Mouse (Mus musculus): Measurements from ENCODE around the gene Agap1. TPM values are rescaled to one million over a fixed set of nuclear protein-coding genes. Genes with fewer than 3 reads are reported as not detected.

Gene Agap1
- polyA plus RNA-seq, 1 experiment from 2014 or later = 7.2 TPM

DNA sequence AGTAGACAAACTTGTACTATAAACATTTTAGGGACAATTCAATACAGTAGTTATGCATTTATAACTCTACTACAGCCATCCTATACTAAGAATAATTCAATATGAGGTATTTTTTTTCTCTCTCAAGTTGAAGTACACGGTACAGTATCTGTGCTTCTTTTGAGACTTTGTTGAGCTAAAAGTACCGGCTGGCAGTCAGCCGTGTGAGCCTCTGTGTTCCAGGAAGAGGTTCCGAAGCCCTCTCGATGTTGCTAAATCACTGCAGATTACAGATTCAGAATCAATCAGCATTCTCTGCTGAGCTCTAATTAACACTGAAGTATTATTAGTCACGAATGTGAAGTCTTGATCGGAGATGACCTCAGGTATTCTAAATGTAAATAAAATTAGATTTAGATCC is 196.0 kb downstream of the Agap1 start:
- WGBS = 88% methylated on average over 7 of the region's 7 CpGs

DNA sequence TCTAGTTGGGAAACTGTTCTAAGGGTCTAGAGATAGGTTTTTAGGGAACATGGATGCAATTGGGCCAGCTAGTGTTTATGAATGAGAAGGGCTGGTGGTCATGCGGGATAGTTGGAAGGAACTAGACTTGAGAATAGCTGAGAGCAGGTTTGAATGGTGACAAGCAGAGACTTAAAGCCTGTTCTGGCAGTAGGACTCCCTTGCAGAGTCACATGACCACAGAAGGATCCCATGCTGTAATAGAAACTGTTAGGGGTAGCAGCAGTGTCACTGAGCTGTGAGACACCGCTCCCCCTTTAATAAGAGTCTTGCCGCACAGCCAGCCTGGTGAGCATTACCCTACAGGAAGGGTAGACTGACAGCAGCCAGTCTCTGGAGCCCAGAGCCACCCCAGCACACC is 201.6 kb downstream of the Agap1 start:
- H3K27ac ChIP-seq = peak overlapping the region; percentile 27; the same call in 1 of the 2 replicates
- H3K4me1 ChIP-seq (replicated peaks) = peaks cover 19% of the 10 kb centered on the region
- no peak overlapping the region for H3K9ac ChIP-seq
- WGBS = 85% methylated on average over 3 of the region's 3 CpGs
- H3K4me2 ChIP-seq = 0 out of 2 replicates have a peak overlapping the region, but pooled peaks have one; percentile 49
- no peaks in the 10 kb centered on the region for H3K36me3 ChIP-seq
- no peaks in the 10 kb centered on the region for H3K27me3 ChIP-seq
- H3K4me3 ChIP-seq = no peak overlapping the region
- no peaks in the 10 kb centered on the region for H3K9me3 ChIP-seq (replicated peaks)
- ATAC-seq (replicated peaks; ENCODE audit: insufficient number of reproducible peaks, insufficient read depth, low FRiP score, low read depth) = no peak

More for the DNA sequence above, 196.0 kb downstream of the Agap1 start:
- Histone ChIP-seq H3K27me3 (no peaks in the 10 kb centered on the region), H3K9ac (no peak overlapping the region), H3K4me3 (no peak overlapping the region), H3K36me3 (no peaks in the 10 kb centered on the region), H3K27ac (no peak overlapping the region), H3K4me1 (replicated peaks) (0 out of 2 replicates have a peak, but pooled peaks cover 7% of the 10 kb centered on the region), H3K9me3 (replicated peaks) (no peaks in the 10 kb centered on the region), H3K4me2 (no peak overlapping the region)
- ATAC-seq (replicated peaks; ENCODE audit: insufficient number of reproducible peaks, insufficient read depth, low FRiP score, low read depth) = no peak

DNA sequence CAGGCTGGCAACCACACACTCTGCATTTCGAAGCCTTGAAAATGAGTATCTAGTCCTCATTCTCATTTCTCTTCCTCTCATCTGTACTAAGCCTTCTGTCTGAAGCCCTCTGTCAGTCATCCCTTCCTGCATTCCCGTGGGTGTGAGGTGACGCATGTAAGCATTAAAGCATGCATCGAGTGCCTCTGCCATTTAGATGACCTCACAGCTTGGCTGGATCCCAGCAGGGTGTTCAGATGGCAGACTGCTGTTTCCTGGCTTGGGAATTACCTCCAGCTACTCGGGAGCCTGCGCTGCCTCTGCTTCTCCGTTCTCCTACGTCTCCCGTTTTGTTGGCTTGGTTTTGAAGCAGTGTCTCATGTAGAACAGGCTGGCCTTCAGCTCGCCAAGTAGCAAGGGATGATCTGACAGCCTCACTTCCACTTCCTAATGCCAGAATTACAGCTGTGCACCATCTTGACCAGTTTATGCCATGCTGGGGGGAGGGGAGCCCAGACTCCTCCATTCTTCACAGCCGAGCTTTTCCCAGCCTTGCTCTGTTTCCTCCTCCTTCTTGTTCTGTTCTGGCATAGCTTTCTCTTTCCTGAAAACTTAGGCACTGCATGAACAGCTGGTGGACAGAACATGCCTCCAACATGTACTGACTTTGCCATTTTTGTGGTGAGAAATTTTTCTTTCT is 202.2 kb downstream of the Agap1 start:
- ATAC-seq (replicated peaks; ENCODE audit: insufficient number of reproducible peaks, insufficient read depth, low FRiP score, low read depth) = peak; percentile 86
- Histone ChIP-seq H3K4me1 (replicated peaks) (peaks cover 19% of the 10 kb centered on the region), H3K36me3 (no peaks in the 10 kb centered on the region), H3K27me3 (no peaks in the 10 kb centered on the region), H3K9ac (no peak overlapping the region), H3K9me3 (replicated peaks) (no peaks in the 10 kb centered on the region), H3K4me2 (peak overlapping the region; percentile 49), H3K4me3 (peak overlapping the region; percentile 7; the same call in 1 of the 2 replicates), H3K27ac (peak overlapping the region; percentile 27)
- WGBS = 17% methylated on average over 11 of the region's 11 CpGs

DNA sequence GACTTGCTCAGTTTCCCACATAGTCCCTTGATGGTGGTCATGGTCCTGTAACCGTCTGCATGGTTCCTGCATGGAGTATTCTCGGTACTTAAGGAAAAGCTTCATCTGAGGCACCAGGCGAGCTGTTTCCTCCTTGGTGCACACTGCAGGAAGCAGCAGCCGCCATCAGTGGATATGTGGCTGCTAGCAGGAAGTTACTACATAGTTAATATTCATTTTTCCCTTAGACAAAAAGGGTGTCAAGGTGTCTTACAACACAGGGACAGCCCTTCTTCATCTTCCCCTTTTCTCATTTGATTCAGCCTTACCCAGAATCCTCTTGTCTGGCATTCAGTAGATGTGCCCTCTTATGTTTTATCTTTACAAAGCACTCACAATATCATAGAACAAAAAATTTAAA is 206.2 kb downstream of the Agap1 start:
- H3K9ac ChIP-seq = no peak overlapping the region
- H3K4me1 ChIP-seq (replicated peaks) = peaks cover 13% of the 10 kb centered on the region
- H3K27ac ChIP-seq = no peak overlapping the region
- H3K27me3 ChIP-seq = no peaks in the 10 kb centered on the region
- WGBS = 72% methylated on average over 4 of the region's 4 CpGs
- peaks cover 10% of the 10 kb centered on the region for H3K36me3 ChIP-seq
- no peak overlapping the region for H3K4me2 ChIP-seq
- ATAC-seq (replicated peaks; ENCODE audit: insufficient number of reproducible peaks, insufficient read depth, low FRiP score, low read depth) = no peak
- no peak overlapping the region for H3K4me3 ChIP-seq
- no peaks in the 10 kb centered on the region for H3K9me3 ChIP-seq (replicated peaks)

DNA sequence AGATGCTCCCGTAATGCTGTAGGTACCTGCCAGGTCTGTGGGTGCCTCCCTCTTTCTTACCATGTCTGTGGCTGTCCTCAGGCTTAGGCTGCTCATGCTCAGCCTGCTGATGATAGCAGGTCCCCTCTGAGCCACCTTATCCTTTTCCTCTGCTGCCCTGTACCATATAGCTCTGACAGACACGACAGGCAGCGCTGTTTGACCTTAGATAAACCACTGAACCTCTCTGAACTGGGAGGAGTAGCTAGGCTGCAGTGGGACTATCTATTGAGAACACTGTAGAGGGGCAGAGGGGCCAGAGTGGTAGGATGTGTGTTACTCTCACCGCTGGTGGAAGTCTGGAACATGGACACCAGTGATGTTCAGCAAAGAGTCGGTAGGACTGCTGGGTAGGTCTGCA is 211.5 kb downstream of the Agap1 start:
- Histone ChIP-seq H3K9ac (no peak overlapping the region), H3K27me3 (no peaks in the 10 kb centered on the region), H3K9me3 (replicated peaks) (no peaks in the 10 kb centered on the region), H3K27ac (no peak overlapping the region), H3K4me2 (no peak overlapping the region), H3K36me3 (peaks cover 13% of the 10 kb centered on the region), H3K4me3 (no peak overlapping the region), H3K4me1 (replicated peaks) (no peaks in the 10 kb centered on the region)
- WGBS = 77% methylated on average over 5 of the region's 5 CpGs
- no peak for ATAC-seq (replicated peaks; ENCODE audit: insufficient number of reproducible peaks, insufficient read depth, low FRiP score, low read depth)

DNA sequence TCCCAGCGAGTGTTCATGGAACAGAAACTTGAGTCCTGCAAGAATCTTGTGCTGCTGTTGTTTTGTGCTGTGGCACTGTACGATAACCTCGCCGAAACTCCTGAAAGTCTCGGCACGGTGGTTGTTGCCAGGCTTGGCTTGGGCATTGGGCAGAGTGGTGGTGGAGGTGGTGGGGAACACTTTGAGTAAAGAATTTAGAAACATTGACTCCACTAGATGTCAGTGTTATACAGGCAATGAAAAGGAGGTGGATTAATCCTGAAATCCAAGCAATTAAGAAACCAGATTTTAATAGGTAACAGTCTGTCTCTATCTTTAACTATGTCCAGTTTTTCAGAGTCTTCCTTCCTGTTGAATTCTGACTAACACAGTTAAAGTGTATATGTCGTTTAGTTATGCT is 212.8 kb downstream of the Agap1 start:
- Histone ChIP-seq H3K4me1 (replicated peaks) (no peaks in the 10 kb centered on the region), H3K9ac (no peak overlapping the region), H3K27me3 (no peaks in the 10 kb centered on the region), H3K4me2 (no peak overlapping the region), H3K27ac (no peak overlapping the region), H3K9me3 (replicated peaks) (no peaks in the 10 kb centered on the region), H3K4me3 (no peak overlapping the region), H3K36me3 (peaks cover 26% of the 10 kb centered on the region)
- WGBS = 79% methylated on average over 7 of the region's 7 CpGs
- ATAC-seq (replicated peaks; ENCODE audit: insufficient number of reproducible peaks, insufficient read depth, low FRiP score, low read depth) = no peak

DNA sequence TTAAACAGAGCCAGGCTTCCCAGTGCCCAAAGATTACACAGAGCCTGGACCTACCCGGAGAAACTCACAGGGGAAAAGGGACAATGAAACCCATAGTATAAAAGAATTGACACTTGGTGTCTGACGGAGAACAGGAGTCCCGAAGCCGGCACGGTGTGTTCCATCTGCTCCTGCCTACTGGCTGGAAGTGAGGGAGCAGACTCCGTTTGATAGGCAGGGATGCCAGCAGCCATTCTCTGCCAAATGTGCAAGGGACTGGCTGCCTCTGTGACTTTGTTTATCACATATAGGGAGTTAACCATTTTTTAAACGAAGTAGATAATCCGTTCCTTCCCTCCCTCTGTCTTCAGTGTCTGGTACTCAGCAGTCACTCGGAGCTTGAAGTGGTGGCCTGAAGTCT is 214.0 kb downstream of the Agap1 start:
- Histone ChIP-seq H3K36me3 (peaks cover 30% of the 10 kb centered on the region), H3K9me3 (replicated peaks) (no peaks in the 10 kb centered on the region), H3K4me2 (no peak overlapping the region), H3K27me3 (no peaks in the 10 kb centered on the region), H3K9ac (no peak overlapping the region), H3K4me1 (replicated peaks) (no peaks in the 10 kb centered on the region), H3K4me3 (no peak overlapping the region), H3K27ac (no peak overlapping the region)
- 54% methylated on average over 9 of the region's 9 CpGs for WGBS
- ATAC-seq (replicated peaks; ENCODE audit: insufficient number of reproducible peaks, insufficient read depth, low FRiP score, low read depth) = no peak

DNA sequence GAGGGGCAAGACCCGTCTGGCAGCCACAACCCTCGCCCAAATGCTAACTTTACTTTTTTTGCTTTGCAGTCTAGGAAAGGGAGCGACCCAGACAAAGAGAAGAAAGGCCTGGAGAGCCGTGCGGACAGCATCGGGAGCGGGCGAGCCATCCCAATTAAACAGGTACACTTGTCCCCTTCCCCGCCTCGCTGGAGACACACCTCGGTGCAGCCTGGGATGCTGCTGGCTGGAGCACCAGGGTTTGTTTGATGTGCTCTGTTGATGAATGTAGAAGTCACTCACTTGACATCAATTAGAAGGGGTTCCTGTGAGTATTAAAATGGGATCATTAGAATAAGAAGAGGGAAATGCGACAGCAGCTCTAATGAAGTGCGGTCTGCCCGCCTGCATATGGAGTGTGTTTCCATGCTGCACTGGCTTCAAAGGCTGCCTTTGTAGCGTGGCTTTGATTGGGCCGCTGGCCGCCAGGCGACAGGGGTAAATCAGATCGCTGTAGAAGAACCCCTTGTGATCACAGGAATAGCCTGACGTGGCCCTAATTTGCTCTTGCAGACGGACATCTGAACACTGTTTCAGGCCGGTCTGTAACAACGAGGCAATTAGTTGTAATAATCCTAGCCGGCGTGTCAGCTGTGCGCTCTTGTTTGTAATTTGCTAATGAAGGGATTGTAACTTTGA is 216.6 kb downstream of the Agap1 start:
- no peak overlapping the region for H3K9ac ChIP-seq
- H3K27me3 ChIP-seq = no peaks in the 10 kb centered on the region
- no peak overlapping the region for H3K4me2 ChIP-seq
- ATAC-seq (replicated peaks; ENCODE audit: insufficient number of reproducible peaks, insufficient read depth, low FRiP score, low read depth) = no peak
- no peak overlapping the region for H3K4me3 ChIP-seq
- no peaks in the 10 kb centered on the region for H3K4me1 ChIP-seq (replicated peaks)
- WGBS = 87% methylated on average over 26 of the region's 26 CpGs
- H3K9me3 ChIP-seq (replicated peaks) = no peaks in the 10 kb centered on the region
- peaks cover 20% of the 10 kb centered on the region; the same call in 1 of the 2 replicates for H3K36me3 ChIP-seq
- no peak overlapping the region for H3K27ac ChIP-seq

DNA sequence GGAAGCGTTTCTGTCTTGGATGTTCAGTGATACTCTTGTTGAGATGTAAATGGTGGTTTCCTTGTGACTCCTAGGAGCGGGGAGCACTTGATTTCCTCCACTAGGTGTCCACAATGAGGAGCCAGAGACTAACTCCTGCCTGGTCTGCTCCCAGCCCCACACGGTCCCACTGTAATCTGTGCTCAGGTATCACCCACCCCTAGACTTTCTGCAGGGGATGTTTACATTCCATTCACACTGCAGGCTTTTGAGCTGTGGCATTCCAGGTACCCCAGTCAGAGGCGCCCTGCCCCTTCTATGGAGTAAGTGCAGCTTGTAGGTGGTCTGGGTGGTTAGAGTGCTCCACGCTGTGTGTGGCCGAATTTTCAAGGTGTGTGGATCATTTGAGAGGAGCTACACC is 218.5 kb downstream of the Agap1 start:
- Histone ChIP-seq H3K27ac (no peak overlapping the region), H3K9me3 (replicated peaks) (no peaks in the 10 kb centered on the region), H3K36me3 (peaks cover 20% of the 10 kb centered on the region; the same call in 1 of the 2 replicates), H3K9ac (no peak overlapping the region), H3K4me1 (replicated peaks) (no peaks in the 10 kb centered on the region), H3K27me3 (no peaks in the 10 kb centered on the region), H3K4me3 (no peak overlapping the region), H3K4me2 (no peak overlapping the region)
- whole genome bisulfite sequencing = 75% methylated on average over 6 of the region's 6 CpGs
- ATAC-seq (replicated peaks; ENCODE audit: insufficient number of reproducible peaks, insufficient read depth, low FRiP score, low read depth) = no peak

DNA sequence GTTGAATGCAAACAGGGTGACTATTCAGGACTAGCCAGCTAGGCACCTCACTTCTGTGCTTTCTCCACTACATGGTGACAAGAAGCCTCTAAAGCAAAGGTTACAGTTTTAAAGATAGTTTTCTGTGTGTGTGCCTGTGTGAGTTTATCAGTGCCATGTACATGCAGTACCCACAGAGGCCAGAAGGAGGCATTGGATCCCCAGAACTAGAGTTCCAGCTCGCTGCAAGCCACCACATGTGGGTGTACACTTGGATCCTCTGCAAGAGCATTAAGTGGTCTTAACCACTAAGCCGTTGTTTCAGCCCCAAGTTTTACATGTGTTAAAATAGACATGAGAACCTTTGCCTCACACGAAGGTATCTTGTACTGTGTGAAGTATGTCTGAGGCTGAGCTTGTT is 219.1 kb downstream of the Agap1 start:
- no peak overlapping the region for H3K9ac ChIP-seq
- no peak overlapping the region for H3K4me3 ChIP-seq
- no peak overlapping the region for H3K4me2 ChIP-seq
- H3K27me3 ChIP-seq = no peaks in the 10 kb centered on the region
- no peak overlapping the region for H3K27ac ChIP-seq
- WGBS = 89% methylated on average over 3 of the region's 3 CpGs
- ATAC-seq (replicated peaks; ENCODE audit: insufficient number of reproducible peaks, insufficient read depth, low FRiP score, low read depth) = no peak
- no peaks in the 10 kb centered on the region for H3K4me1 ChIP-seq (replicated peaks)
- peaks cover 20% of the 10 kb centered on the region; the same call in 1 of the 2 replicates for H3K36me3 ChIP-seq
- no peaks in the 10 kb centered on the region for H3K9me3 ChIP-seq (replicated peaks)

DNA sequence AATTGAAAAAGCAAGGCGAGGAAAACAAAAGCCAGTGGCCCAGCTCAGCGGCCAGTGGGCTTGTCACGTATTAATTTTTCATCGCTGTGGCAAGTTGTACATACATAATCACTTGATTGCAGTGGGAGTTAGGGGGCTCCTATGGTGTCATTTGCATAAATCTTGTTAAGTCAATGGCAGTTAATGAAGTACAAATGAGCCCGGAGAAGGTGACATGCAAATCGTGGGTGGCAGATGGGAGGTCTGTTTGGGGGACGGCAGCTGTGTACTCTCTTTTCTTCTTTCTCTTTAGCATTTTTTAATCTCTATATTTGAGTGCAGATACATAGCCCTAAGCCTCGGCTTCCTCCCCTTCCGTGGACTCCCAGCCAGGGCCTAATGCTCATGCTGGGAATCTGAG is 220.1 kb downstream of the Agap1 start:
- no peaks in the 10 kb centered on the region for H3K9me3 ChIP-seq (replicated peaks)
- 92% methylated on average over 9 of the region's 9 CpGs for WGBS
- H3K4me3 ChIP-seq = no peak overlapping the region
- no peak overlapping the region for H3K27ac ChIP-seq
- no peaks in the 10 kb centered on the region for H3K4me1 ChIP-seq (replicated peaks)
- no peak overlapping the region for H3K4me2 ChIP-seq
- H3K27me3 ChIP-seq = no peaks in the 10 kb centered on the region
- ATAC-seq (replicated peaks; ENCODE audit: insufficient number of reproducible peaks, insufficient read depth, low FRiP score, low read depth) = no peak
- H3K9ac ChIP-seq = no peak overlapping the region
- H3K36me3 ChIP-seq = peaks cover 19% of the 10 kb centered on the region; the same call in 1 of the 2 replicates

DNA sequence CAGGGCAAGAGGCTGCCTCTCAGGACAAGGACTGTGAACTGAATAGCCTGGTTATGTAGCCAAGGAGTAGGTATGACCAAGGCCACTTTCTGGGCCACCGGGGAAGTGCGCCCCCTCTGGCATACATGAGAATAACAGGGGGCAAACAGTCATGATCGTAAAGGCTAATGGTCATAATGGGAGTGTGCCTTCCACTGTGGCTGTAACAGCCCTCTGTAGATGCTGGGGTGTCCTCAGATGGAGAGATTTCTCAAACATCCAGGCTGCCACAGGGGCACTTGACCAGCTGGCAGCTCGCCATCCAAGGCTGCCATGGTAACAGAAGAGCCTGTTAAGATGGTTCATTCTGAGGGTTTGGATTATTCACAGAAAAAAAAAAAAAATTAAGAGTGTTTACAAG is 221.8 kb downstream of the Agap1 start:
- Histone ChIP-seq H3K36me3 (peaks cover 14% of the 10 kb centered on the region; the same call in 1 of the 2 replicates), H3K27ac (no peak overlapping the region), H3K4me3 (no peak overlapping the region), H3K9ac (no peak overlapping the region), H3K9me3 (replicated peaks) (no peaks in the 10 kb centered on the region), H3K4me1 (replicated peaks) (no peaks in the 10 kb centered on the region), H3K4me2 (no peak overlapping the region), H3K27me3 (no peaks in the 10 kb centered on the region)
- WGBS = 71% methylated on average over 4 of the region's 4 CpGs
- ATAC-seq (replicated peaks; ENCODE audit: insufficient number of reproducible peaks, insufficient read depth, low FRiP score, low read depth) = no peak

All from heart, embryonic 15.5 days (tissue).